Mouse (Mus musculus): ENCODE results near the gene D630045J12Rik. TPM values are rescaled to one million over a fixed set of nuclear protein-coding genes. Genes with fewer than 3 reads are reported as not detected.

The D630045J12Rik gene
- polyA plus RNA-seq, 1 experiment, result 0.24 TPM

DNA sequence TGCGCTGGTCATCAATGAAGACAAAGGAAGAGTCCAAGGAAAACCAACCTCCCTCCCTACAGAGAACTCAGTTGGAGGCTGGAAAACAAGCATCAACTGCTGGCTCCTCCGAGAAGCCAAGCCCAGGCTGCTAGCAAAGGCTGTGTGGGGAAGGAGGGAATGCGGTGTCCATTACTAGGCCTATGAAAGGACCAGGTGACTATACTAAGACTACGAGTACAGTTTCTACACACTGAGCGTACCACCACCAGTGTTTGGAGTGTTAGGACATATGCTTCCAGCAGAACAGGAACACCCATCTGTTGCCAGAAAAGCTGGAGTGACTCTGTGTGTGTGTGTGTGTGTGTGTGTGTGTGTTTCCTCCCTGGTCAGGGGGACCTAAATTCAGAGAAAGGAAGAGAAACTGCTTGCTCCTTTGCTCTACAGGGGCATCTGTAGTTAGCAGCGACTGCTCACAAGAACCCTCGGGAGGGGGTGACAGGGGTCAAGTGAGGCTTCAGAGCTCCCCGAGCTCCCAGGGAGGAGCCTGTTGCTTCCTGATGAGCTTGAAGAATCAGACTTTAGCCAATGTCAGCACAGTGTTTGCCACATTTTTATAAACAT is 108.2 kb downstream of the D630045J12Rik start:
- Histone ChIP-seq H3K4me3 (ENCODE audit: insufficient read depth, low read depth, low read length) (no peak overlapping the region), H3K27ac (replicated peaks; ENCODE audit: low read depth, low read length) (0 out of 2 replicates have a peak overlapping the region, but pooled peaks have one; percentile 46), H3K4me1 (ENCODE audit: control insufficient read depth, insufficient read depth, insufficient read length, low read length) (peaks cover 7% of the 10 kb centered on the region; the same call in 1 of the 2 replicates)

DNA sequence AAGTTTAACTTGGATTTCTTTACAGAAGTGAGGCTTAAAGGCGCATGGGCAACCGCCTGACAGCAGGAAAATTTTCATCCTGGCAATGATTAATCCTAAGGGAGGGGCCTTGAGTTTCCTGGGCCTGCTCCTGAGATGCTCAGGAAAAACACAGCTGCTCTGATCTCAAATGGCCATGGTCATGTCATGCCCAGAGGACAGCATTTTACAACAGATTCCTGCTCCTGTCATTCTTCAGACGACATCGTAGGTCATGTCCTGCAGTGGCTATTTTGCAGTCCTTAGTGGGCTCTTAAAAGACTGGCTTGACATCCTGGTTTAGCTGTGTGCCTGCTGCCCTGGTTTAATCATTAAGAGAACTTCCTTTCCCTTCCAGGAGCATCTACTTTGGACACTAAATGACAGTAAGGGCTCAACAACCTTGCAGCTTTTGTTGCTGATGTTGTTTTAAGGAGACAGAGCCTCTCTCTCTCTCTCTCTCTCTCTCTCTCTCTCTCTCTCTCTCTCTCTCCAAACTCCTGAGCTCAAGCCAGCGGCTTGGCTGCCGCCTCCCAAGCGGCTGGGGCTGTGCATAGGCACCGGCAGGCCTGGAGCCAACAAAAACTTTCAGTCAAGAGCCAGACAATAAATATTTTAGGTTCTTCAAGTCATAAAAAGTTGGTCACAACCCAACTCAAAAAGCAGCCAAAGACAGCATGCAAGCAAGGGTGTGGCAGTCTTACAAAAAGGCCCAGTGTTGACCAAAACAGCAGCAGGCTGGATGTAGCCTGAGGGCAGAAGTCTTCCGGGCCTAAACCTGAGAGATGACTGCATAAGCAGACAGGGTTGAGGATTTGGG is 109.4 kb downstream of the D630045J12Rik start:
- H3K4me3 ChIP-seq (ENCODE audit: insufficient read depth, low read depth, low read length), result no peak overlapping the region
- no peak overlapping the region; the same call in 1 of the 2 replicates for H3K27ac ChIP-seq (replicated peaks; ENCODE audit: low read depth, low read length)
- H3K4me1 ChIP-seq (ENCODE audit: control insufficient read depth, insufficient read depth, insufficient read length, low read length), result peaks cover 7% of the 10 kb centered on the region; the same call in 1 of the 2 replicates

DNA sequence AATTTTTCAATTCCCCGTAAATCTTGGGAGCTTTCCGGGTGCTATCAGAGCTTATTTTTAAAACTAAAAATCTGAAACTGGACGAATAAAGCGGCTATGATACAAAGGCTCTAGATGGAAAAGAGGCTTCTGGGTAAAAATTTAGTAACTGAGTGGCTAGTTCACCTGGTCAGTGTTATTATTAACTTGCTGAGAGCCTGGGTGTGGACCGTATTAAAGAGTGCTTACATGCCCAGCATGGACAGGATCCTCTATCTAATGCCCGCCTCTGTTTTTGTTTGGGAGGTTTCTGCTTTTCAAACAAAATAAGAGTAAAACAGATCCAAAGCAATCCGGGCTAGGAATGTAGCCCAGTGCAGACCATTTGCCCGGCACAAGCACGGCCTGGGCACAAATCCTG is 113.4 kb downstream of the D630045J12Rik start:
- Histone ChIP-seq H3K4me1 (ENCODE audit: control insufficient read depth, insufficient read depth, insufficient read length, low read length) (peaks cover 7% of the 10 kb centered on the region; the same call in 1 of the 2 replicates), H3K27ac (replicated peaks; ENCODE audit: low read depth, low read length) (no peak overlapping the region), H3K4me3 (ENCODE audit: insufficient read depth, low read depth, low read length) (no peak overlapping the region)

DNA sequence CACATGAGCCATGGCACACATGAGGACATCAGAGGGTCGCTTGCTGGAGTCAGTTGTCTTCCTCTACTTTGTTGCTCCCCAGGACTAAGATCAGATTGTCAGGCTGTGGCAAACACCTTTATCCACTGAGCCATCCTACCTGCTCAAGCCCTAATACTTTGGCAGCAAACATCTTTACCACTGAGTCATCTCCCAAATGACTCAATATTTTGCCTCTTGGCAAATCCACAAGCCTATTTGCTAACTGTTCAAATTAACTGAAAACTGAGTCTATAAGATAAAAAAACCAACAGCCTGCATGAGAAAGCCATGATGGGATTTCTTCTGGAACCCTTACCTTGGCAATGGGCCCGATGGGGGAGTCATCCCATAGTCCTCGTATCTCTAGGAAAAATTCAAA is 114.7 kb downstream of the D630045J12Rik start:
- H3K4me3 ChIP-seq (ENCODE audit: insufficient read depth, low read depth, low read length), result no peak overlapping the region
- no peak overlapping the region for H3K27ac ChIP-seq (replicated peaks; ENCODE audit: low read depth, low read length)
- H3K4me1 ChIP-seq (ENCODE audit: control insufficient read depth, insufficient read depth, insufficient read length, low read length), result no peaks in the 10 kb centered on the region

DNA sequence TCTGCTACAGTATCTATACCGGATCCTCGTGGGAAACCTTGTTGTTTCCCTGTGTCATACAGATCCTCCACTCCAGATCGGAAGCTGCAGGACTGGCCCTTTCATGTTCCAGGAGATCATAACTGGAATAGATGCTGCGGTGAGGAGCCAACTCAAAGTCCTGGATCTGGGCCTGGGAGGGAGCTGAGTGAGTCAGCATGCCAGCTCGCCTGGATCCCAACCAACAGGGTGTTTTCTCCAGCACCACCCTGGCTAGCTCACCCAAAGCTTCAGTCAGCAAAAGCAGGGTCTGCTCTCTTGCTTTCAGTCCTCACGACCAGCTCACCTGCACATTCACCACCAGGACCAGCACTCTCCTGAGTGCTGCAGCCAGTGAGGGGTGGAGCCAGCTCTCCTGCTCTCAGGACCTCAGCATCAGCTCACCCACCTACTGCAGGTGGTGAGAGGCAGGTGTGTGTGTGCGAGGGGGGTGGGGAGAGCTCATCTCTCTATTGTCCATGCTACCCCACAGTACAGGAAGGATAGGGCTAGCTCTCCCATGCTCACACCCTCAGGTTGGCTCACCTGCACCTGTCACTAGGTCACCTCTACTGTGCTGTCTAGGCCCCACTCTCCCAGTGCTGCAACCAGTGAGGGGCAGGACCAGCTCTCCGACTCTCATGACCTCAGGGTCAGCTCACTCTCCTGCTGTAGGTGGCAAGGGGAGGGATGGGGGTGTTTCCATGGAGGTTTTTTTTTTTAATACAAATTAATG is 118.8 kb downstream of the D630045J12Rik start:
- H3K4me3 ChIP-seq (ENCODE audit: insufficient read depth, low read depth, low read length), result no peak overlapping the region
- no peaks in the 10 kb centered on the region for H3K4me1 ChIP-seq (ENCODE audit: control insufficient read depth, insufficient read depth, insufficient read length, low read length)
- H3K27ac ChIP-seq (replicated peaks; ENCODE audit: low read depth, low read length), result no peak overlapping the region

DNA sequence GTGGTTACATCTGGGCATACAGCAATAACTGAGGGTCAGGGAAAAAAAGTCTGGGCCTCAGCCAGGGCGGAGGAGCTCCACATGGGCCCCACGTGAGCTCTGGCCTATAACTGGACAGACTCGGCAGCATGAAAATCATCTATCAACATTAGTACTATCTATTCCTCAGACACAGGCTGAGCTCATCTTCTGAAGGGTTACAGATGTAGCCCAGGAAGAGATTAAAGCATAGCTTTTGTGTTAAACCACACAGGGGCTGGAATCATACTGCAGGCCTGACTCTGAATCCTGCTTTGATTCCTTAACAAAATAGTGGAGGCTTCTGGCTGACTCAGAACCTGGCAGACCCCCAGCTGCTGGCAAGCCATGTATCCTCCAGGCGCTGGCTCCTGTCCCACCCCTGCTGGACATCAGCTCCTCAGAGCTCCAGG is 122.0 kb downstream of the D630045J12Rik start:
- H3K4me1 ChIP-seq (ENCODE audit: control insufficient read depth, insufficient read depth, insufficient read length, low read length), result no peaks in the 10 kb centered on the region
- no peak overlapping the region for H3K4me3 ChIP-seq (ENCODE audit: insufficient read depth, low read depth, low read length)
- H3K27ac ChIP-seq (replicated peaks; ENCODE audit: low read depth, low read length), result no peak overlapping the region

DNA sequence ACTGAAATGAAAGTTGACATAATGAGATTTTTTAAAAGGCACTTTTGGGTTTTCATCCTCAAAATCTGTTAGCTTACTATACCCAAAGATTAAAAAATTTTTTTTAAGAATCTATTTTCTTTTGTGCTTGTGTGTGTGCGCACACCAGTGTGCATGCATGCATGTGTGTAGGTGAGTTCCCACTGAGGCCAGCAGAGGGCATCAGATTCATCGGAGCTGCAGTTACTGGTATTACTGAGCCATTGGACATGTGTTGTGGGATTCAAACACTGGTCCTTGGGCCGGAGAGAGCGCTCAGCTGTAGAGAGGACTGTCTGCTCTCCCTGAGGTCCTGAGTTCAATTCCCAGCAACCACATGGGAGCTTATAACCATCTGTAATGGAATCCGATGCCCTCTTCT is 123.9 kb downstream of the D630045J12Rik start:
- Histone ChIP-seq H3K4me3 (ENCODE audit: insufficient read depth, low read depth, low read length) (no peak overlapping the region), H3K27ac (replicated peaks; ENCODE audit: low read depth, low read length) (no peak overlapping the region)

DNA sequence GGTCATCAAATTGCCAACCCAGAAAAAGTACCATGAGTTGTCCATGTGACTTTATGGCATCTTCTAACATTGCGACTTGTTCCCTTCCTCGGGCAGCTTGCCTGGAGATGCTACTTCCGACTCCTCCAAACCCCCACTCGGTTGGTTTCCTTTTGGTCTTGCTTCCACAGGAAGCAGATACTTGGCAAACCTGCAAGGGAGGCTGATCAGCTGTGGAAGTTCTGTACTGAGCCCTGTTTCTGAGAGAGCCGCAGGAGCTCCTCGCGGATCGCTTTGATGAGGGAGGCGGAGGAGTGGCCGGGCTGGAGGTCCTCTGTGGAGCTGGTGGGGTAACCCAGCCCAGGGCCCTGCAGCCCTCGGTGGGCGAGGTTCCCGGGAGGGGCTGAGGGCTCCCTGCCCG is 125.7 kb downstream of the D630045J12Rik start:
- H3K27ac ChIP-seq (replicated peaks; ENCODE audit: low read depth, low read length), result no peak overlapping the region
- H3K4me3 ChIP-seq (ENCODE audit: insufficient read depth, low read depth, low read length), result no peak overlapping the region
- no peaks in the 10 kb centered on the region for H3K4me1 ChIP-seq (ENCODE audit: control insufficient read depth, insufficient read depth, insufficient read length, low read length)

More for the DNA sequence above, 123.9 kb downstream of the D630045J12Rik start:
- H3K4me1 ChIP-seq (ENCODE audit: control insufficient read depth, insufficient read depth, insufficient read length, low read length), result no peaks in the 10 kb centered on the region

DNA sequence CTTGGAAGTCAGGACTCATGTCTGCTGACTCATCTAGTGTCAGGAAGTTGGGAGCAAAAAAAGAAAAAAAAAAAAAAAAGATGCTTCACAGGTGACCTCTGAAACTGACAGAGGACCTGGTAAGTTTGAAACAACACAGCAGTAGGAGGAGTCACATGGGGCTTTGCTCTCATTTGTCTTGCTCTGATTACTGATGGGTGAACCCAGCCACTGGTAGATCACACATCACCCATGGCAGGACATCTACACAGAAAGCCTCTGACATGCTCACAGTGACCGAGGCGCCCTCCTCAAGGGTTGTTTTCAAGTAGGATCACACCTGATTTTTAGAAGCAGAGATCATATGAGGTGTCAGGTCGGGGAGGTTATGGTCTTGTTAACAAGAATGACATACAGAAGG is 128.3 kb downstream of the D630045J12Rik start:
- Histone ChIP-seq H3K4me3 (ENCODE audit: insufficient read depth, low read depth, low read length) (no peak overlapping the region), H3K4me1 (ENCODE audit: control insufficient read depth, insufficient read depth, insufficient read length, low read length) (no peaks in the 10 kb centered on the region), H3K27ac (replicated peaks; ENCODE audit: low read depth, low read length) (no peak overlapping the region)

DNA sequence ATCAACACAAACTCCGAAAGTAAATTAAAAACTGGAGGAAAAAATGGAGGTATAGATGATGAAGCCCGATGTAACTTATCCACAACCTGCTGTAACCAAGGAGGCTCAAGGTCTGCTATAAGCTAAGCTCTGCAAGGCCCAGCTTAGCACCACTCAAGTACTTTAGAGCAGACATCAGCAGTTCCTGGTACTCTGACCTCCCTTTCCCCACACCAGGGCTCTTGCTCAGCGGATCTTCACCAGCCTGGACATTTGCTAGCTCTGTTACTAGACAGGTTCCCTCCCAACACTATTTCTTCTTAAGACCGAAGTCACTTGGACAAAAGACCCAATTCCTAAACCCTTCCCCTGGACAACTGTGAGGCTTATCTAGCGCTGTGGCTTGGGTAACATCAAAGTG is 128.9 kb downstream of the D630045J12Rik start:
- Histone ChIP-seq H3K27ac (replicated peaks; ENCODE audit: low read depth, low read length) (no peak overlapping the region), H3K4me1 (ENCODE audit: control insufficient read depth, insufficient read depth, insufficient read length, low read length) (no peaks in the 10 kb centered on the region), H3K4me3 (ENCODE audit: insufficient read depth, low read depth, low read length) (no peak overlapping the region)

DNA sequence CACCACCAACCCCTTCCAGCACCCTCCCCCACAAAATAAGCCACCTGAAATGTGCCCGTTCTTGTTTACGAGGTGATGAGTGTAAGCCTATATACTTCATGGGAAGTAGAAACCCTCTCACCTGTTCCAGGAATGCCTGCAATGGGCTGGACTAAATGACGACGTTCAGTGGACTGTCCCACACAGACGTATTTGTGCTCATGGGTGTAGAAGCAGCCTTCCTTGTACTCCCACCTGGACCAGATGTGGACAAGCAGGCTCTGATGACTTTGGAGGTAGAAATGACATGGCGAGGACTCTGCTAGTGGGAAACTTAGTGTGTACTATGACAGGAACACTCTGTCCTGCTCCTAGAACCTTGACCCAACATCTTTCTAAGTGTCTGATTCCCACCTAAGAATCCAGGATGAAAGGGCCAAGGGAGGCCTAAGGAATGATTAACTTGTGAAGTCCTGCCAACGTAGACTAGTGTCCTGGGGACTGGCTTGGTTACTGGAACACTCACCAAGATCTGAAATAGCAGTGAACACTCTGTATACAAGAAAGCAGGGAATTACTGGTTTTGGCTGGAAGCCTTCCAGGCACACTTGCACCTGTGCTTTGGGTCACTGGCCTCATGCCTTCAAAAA is 129.5 kb downstream of the D630045J12Rik start, which contains the start of gene Atp6v0a4:
Gene Atp6v0a4 (minus strand): TSS at position 380 of the 629 bp plus-strand sequence.
- Histone ChIP-seq H3K27ac (replicated peaks; ENCODE audit: low read depth, low read length) (no peak within 1 kb of the TSS), H3K4me3 (ENCODE audit: insufficient read depth, low read depth, low read length) (no peak within 1 kb of the TSS), H3K4me1 (ENCODE audit: control insufficient read depth, insufficient read depth, insufficient read length, low read length) (no peaks in the 10 kb centered on the region)

DNA sequence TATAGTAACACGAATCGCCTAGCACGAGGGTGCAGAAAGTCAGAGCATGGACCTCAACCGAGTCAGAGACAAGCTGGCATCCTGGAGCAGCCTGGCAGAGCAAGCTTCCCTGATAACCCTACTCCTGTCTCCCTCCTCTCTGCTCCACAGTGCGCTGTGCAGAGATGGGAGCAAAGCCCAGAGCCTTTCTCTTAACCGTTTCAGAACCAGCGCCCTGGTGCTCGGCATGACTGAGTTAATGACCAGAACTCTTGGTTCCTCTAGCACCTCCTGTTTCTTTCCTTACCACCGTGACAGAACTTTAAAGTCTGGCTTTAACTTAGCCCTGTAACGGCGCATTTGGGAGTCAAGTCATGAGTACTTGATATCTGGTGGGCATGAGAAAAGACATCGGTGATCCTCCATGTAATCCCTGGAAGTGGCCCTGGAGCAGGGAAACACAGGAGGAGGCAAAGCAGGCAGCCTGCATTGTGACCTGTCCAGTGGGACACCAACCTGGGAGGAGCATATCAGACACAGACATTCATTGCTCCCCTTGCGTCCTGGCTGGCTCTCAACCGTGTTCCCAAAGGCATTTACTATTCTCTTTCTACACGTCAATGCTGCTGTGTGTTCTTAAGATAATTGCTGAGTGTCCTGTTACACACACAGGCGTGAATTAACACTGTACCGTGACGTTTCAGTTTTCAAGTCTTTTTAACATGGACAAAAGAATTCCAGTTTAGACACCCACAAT is 130.2 kb downstream of the D630045J12Rik start:
- H3K4me1 ChIP-seq (ENCODE audit: control insufficient read depth, insufficient read depth, insufficient read length, low read length), result no peaks in the 10 kb centered on the region
- no peak overlapping the region for H3K27ac ChIP-seq (replicated peaks; ENCODE audit: low read depth, low read length)
- H3K4me3 ChIP-seq (ENCODE audit: insufficient read depth, low read depth, low read length), result no peak overlapping the region

DNA sequence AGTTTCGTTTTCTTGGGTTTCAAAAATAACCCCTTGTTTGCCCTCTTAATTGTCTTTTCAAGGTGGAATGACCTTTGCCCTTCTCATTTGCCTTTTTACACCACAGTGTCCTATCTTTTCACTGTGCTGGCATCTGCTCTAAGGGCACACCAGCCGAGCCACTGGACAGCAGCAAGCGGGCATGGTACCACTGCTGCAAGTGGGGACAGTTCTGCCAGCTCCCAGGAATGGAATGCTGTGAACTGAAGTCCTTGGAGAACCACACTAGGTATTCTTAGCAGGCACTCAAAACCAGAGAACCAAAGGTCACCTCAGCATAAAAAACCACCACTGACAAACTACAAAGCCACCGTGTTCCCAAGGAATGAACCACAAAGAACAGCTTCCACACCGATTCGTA is 131.0 kb downstream of the D630045J12Rik start:
- Histone ChIP-seq H3K27ac (replicated peaks; ENCODE audit: low read depth, low read length) (no peak overlapping the region), H3K4me1 (ENCODE audit: control insufficient read depth, insufficient read depth, insufficient read length, low read length) (no peaks in the 10 kb centered on the region), H3K4me3 (ENCODE audit: insufficient read depth, low read depth, low read length) (no peak overlapping the region)

DNA sequence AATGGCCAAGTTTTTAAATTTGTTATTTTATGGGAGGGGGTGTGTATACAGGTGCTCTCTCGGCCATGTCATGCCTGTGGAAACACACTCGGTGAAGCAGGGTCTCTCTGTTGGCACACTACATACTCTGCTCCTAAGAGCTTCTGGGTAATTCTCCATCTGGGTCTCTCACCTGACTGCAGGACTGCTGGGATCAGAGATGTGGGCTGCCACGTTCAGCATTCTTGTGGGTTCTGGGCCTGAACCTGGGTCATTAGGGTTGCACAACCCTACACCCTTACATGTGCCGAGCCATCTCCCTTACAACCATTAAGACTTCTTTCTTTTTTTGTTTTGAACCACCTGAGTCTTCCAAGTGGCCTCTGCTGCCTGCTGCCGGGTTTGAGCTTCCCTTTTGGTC is 132.0 kb downstream of the D630045J12Rik start:
- Histone ChIP-seq H3K4me3 (ENCODE audit: insufficient read depth, low read depth, low read length) (no peak overlapping the region), H3K27ac (replicated peaks; ENCODE audit: low read depth, low read length) (no peak overlapping the region), H3K4me1 (ENCODE audit: control insufficient read depth, insufficient read depth, insufficient read length, low read length) (no peaks in the 10 kb centered on the region)

All from brown adipose tissue, adult 24 weeks (tissue).